Mouse (Mus musculus) intestine, embryonic 14.5 days (tissue): ENCODE results near the gene Vps9d1. TPM values are rescaled to one million over a fixed set of nuclear protein-coding genes. Genes with fewer than 3 reads are reported as not detected.
A peak's percentile ranks its signal among the peaks of the same experiment; 100 is the strongest.

Experiments used
- ATAC-seq: fragments of 200-750 bp; cut with Nextera tagmentation; replicated peaks from 2 replicates; pipeline ENCODE4 v1.8.0; 2017; ENCODE audit warnings: low read depth, moderate number of reproducible peaks, moderate TSS enrichment, moderate library complexity; ENCODE audit not compliant: low FRiP score, low TSS enrichment
- DNase-seq: peaks from one replicate; pipeline ENCODE4 v3.0.0-alpha.2; 2018; ENCODE audit warnings: low spot score
- H3K27ac ChIP-seq: fragments of 300-500 bp; sonication (generic); 2 replicates; pipeline ENCODE4 v1.5.1; 2014; ENCODE audit warnings: low read depth, mild to moderate bottlenecking, control low read depth
- H3K27me3 ChIP-seq: fragments of 300-500 bp; sonication (generic); replicated peaks from 2 replicates; pipeline ENCODE4 v1.6.1; 2014; ENCODE audit warnings: low read length, control low read depth; ENCODE audit not compliant: control insufficient read depth, insufficient read depth
- H3K36me3 ChIP-seq: fragments of 300-500 bp; sonication (generic); 2 replicates; pipeline ENCODE4 v1.6.1; 2014; ENCODE audit warnings: low read length, control low read depth; ENCODE audit not compliant: control insufficient read depth, insufficient read depth
- H3K4me1 ChIP-seq: fragments of 300-500 bp; sonication (generic); replicated peaks from 2 replicates; pipeline ENCODE4 v1.6.1; 2014; ENCODE audit warnings: low read length, control low read depth, mixed read lengths; ENCODE audit not compliant: control insufficient read depth, insufficient read depth
- H3K4me2 ChIP-seq: fragments of 300-500 bp; sonication (generic); 2 replicates; pipeline ENCODE4 v1.6.1; 2014; ENCODE audit warnings: low read length
- H3K4me3 ChIP-seq: fragments of 300-500 bp; sonication (generic); 2 replicates; pipeline ENCODE4 v1.5.1; 2014; ENCODE audit warnings: low read depth, low read length, control low read depth, mixed read lengths
- H3K9ac ChIP-seq: fragments of 300-500 bp; sonication (generic); 2 replicates; pipeline ENCODE4 v1.6.1; 2014; ENCODE audit warnings: mild to moderate bottlenecking, low read length
- H3K9me3 ChIP-seq: fragments of 300-500 bp; sonication (generic); 2 replicates; pipeline ENCODE4 v1.6.1; 2016; ENCODE audit warnings: low read length, control low read depth; ENCODE audit not compliant: control insufficient read depth
- WGBS: fragments of 180-500 bp; shearing (Covaris S2); extraction: QIAGEN DNeasy Blood & Tissue Kit; methylation state at CpG from one replicate; pipeline ENCODE4 v1.1.7; 2014; 5-methylcytosine and 5-hydroxymethylcytosine counted together
- polyA plus RNA-seq: library from polyadenylated mRNA; unstranded; fragments of >200 nt; fragmentation: Nextera tagmentation; extraction: Ambion mirVana; gene quantifications from 2 replicates; pipeline ENCODE4 v1.2.1, GENCODE M21; 2014

Gene Vps9d1
- polyA plus RNA-seq = 23.2 and 25.9 TPM in 2 replicates

DNA sequence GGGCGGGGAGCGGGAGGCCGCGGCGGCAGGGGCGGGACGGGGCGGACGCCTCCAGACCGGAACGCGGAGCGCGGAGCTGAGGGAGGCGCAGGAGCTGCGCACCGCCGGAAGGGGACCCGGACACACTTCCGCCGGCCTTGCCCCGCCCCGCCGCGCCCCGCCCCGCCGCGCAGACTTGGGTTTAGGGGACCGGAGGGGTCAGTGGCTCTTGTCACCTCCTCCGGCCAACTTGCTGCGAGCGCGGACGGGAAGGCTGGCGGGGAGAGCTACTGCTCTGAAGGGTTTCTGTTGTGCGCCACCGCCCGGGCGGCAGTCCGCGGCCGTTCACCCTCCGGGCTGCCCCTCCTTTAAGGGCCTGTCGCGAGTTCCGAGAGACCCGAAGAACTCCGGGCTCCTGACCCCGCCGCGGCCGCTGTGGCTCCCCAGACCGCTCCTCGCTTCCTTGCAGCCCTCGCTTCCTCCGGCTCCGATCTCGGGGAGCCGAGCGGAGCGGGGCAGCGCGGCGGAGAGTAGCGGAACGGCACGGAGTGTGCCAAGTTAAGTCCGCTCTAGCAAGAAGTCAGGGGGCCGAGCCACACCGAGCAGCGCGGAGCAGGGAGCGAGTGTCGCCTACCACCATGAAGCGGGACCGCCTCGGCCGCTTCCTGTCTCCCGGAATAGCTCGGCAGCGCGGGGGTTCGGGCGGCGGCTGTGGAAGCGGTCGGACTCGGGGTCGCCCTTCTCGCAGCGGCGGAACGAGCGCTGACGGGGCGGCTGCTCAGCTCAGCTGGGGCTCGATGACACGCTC lies at the start of gene Vps9d1, which contains the start of gene Zfp276:
TSS of gene Vps9d1 (minus strand) at position 250 of the 787 bp plus-strand sequence.
TSS of gene Zfp276 (plus strand) at position 97 of the 787 bp plus-strand sequence.
- under 1% methylated on average over 87 of the region's 99 CpGs for WGBS
- Histone ChIP-seq H3K4me1 (peaks cover 21% of the 10 kb centered on the region), H3K4me3 (peak within 1 kb of the TSS; percentile 98), H3K27me3 (no peaks in the 10 kb centered on the region), H3K9ac (peak within 1 kb of the TSS; percentile 82), H3K27ac (peak within 1 kb of the TSS; percentile 71), H3K4me2 (peak within 1 kb of the TSS; percentile 95), H3K36me3 (peaks cover 54% of the 10 kb centered on the region), H3K9me3 (no peaks in the 10 kb centered on the region)
- peak; percentile 93 for DNase-seq
- peak; percentile 94 for ATAC-seq

- 93% methylated on average over 11 of the region's 11 CpGs for WGBS
- DNase-seq (no peak), ATAC-seq (no peak)
- Histone ChIP-seq H3K4me2 (no peak overlapping the region), H3K36me3 (peaks cover 19% of the 10 kb centered on the region; the same call in 1 of the 2 replicates), H3K4me3 (no peak overlapping the region), H3K9ac (no peak overlapping the region), H3K27ac (no peak overlapping the region), H3K4me1 (no peaks in the 10 kb centered on the region), H3K9me3 (no peaks in the 10 kb centered on the region), H3K27me3 (no peaks in the 10 kb centered on the region)
These were observed 44.2 kb upstream of the Vps9d1 start for GRCm38 (mm10) chr8:123298301-123298700.

GRCm38 (mm10) chr8:123292785-123293184 lies 38.6 kb upstream of the Vps9d1 start:
- no peak for DNase-seq
- Histone ChIP-seq H3K9me3 (no peaks in the 10 kb centered on the region), H3K27ac (no peak overlapping the region), H3K27me3 (no peaks in the 10 kb centered on the region), H3K4me3 (no peak overlapping the region), H3K4me1 (no peaks in the 10 kb centered on the region), H3K9ac (no peak overlapping the region), H3K4me2 (no peak overlapping the region), H3K36me3 (peaks cover 27% of the 10 kb centered on the region)
- ATAC-seq = no peak
- WGBS = 88% methylated on average over 2 of the region's 2 CpGs

GRCm38 (mm10) chr8:123292281-123292680 lies 38.1 kb upstream of the Vps9d1 start:
- no peak for DNase-seq
- Histone ChIP-seq H3K36me3 (peaks cover 31% of the 10 kb centered on the region), H3K4me2 (no peak overlapping the region), H3K9me3 (no peaks in the 10 kb centered on the region), H3K27me3 (no peaks in the 10 kb centered on the region), H3K4me3 (no peak overlapping the region), H3K27ac (no peak overlapping the region), H3K4me1 (no peaks in the 10 kb centered on the region), H3K9ac (no peak overlapping the region)
- ATAC-seq = no peak
- WGBS = 85% methylated on average over 3 of the region's 3 CpGs

DNA sequence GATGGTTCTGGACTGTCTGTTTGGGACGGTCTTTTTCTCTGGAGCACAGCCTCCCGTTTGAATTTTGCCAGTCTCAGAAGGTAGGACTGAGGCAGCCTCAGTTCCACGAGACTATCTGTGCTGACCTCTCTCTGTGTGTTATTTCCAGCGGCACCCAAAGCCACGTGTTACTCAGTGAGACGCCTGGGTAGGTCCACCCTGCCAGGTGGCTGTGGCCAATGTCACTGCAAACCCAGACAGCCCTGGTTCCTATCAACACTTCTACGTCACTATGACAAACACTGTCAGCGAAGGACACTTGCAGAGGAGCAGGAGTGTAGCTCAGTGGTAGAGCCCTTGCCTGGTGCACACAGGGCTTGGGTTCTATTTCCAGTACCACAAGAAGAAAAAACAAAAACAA lies 37.6 kb upstream of the Vps9d1 start:
- Histone ChIP-seq H3K36me3 (peaks cover 31% of the 10 kb centered on the region), H3K9ac (no peak overlapping the region), H3K4me3 (no peak overlapping the region), H3K9me3 (no peaks in the 10 kb centered on the region), H3K4me1 (no peaks in the 10 kb centered on the region), H3K4me2 (no peak overlapping the region), H3K27me3 (no peaks in the 10 kb centered on the region), H3K27ac (no peak overlapping the region)
- WGBS = 85% methylated on average over 8 of the region's 8 CpGs
- ATAC-seq (no peak), DNase-seq (no peak)

DNA sequence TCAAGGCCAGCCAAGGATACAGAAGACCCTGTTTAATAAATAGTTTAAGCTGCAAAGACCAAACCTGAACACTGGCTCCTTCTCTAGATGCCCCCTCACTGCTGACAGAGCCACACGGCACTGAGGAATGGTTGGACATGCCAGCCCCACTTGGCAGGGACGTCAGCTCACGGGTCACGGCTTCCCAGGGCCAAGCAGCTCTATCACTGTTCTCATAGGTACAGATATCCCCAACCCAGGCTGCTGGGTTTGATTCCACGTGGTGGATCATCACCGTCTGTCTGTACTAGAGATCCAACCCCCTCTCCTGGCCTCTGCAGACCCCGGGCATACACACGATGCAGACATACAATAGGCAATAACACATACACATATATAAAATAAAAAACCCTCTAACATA lies 36.5 kb upstream of the Vps9d1 start:
- WGBS = 95% methylated on average over 8 of the region's 8 CpGs
- Histone ChIP-seq H3K9ac (no peak overlapping the region), H3K4me2 (no peak overlapping the region), H3K4me3 (no peak overlapping the region), H3K27me3 (no peaks in the 10 kb centered on the region), H3K9me3 (no peaks in the 10 kb centered on the region), H3K27ac (no peak overlapping the region), H3K4me1 (no peaks in the 10 kb centered on the region), H3K36me3 (peaks cover 31% of the 10 kb centered on the region)
- DNase-seq (no peak), ATAC-seq (no peak)

- Histone ChIP-seq H3K36me3 (peaks cover 31% of the 10 kb centered on the region), H3K9me3 (no peaks in the 10 kb centered on the region), H3K4me1 (no peaks in the 10 kb centered on the region), H3K4me2 (no peak overlapping the region), H3K27ac (no peak overlapping the region), H3K4me3 (no peak overlapping the region), H3K9ac (no peak overlapping the region), H3K27me3 (no peaks in the 10 kb centered on the region)
- ATAC-seq = no peak
- 74% methylated on average over 4 of the region's 4 CpGs for WGBS
- no peak for DNase-seq
These were observed 36.0 kb upstream of the Vps9d1 start for GRCm38 (mm10) chr8:123290166-123290565.

- ATAC-seq (no peak), DNase-seq (no peak)
- H3K27me3 ChIP-seq = no peaks in the 10 kb centered on the region
- H3K4me2 ChIP-seq = no peak overlapping the region
- no peak overlapping the region for H3K4me3 ChIP-seq
- H3K27ac ChIP-seq = no peak overlapping the region
- peaks cover 22% of the 10 kb centered on the region for H3K36me3 ChIP-seq
- H3K9ac ChIP-seq = no peak overlapping the region
- no peaks in the 10 kb centered on the region for H3K4me1 ChIP-seq
- H3K9me3 ChIP-seq = no peaks in the 10 kb centered on the region
- WGBS = 94% methylated on average over 17 of the region's 17 CpGs
These were observed 33.2 kb upstream of the Vps9d1 start for GRCm38 (mm10) chr8:123287362-123287761.

DNA sequence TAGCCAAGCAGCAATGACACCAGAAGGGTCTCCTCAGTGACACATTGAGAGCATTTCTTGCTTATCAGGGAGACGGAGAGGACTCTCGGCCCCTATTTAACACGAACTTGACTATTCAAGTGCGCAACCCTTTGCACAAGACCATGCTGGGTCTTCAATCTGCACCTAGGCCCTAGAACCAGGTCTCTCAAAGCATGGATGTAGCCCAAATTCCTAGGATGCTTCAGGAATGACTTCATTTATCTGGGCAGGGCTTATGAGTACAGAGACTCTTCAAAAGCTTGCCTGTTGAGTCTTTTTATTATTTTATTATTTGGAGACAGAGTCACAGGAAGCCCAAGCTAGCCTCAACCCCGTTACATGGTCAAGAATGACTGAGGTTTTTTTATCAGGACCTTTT lies 30.3 kb upstream of the Vps9d1 start:
- H3K4me3 ChIP-seq = no peak overlapping the region
- no peak overlapping the region for H3K27ac ChIP-seq
- H3K9ac ChIP-seq = no peak overlapping the region
- H3K27me3 ChIP-seq = no peaks in the 10 kb centered on the region
- H3K36me3 ChIP-seq = peaks cover 34% of the 10 kb centered on the region
- no peak for ATAC-seq
- 78% methylated on average over 5 of the region's 5 CpGs for WGBS
- H3K4me1 ChIP-seq = no peaks in the 10 kb centered on the region
- no peak for DNase-seq
- no peak overlapping the region for H3K4me2 ChIP-seq
- H3K9me3 ChIP-seq = no peaks in the 10 kb centered on the region
